Mouse (Mus musculus): Measurements from ENCODE around the gene Cald1.

GRCm38 (mm10) chr6:34723250-34723904, 125.1 kb downstream of the Cald1 start:
- no peak for TF ChIP-seq POLR2A (IDR thresholded peaks at IDR 0.05; ENCODE audit: borderline replicate concordance, insufficient read depth, low read length)
- no peak for TF ChIP-seq CTCF (IDR thresholded peaks at IDR 0.05; ENCODE audit: borderline replicate concordance, insufficient read depth, low read depth, low read length)

All from cerebellum, adult 2 months (tissue).